Mouse (Mus musculus) brain, embryonic 14.5 days (tissue): ENCODE measurements around the gene Ppp1r37.
A peak's percentile ranks its signal among the peaks of the same experiment; 100 is the strongest.

Source experiments
- CTCF ChIP-seq: fragments of 200-500 bp; IDR thresholded peaks from 2 replicates; pipeline ENCODE4 v1.5.1; 2012; ENCODE audit warnings: inconsistent platforms, mild to moderate bottlenecking, moderate library complexity, borderline replicate concordance; ENCODE audit not compliant: insufficient read depth, insufficient read length; ENCODE audit errors: extremely low read depth
- POLR2A ChIP-seq: fragments of 200-500 bp; IDR thresholded peaks from 2 replicates; pipeline ENCODE4 v1.6.1; 2012; ENCODE audit warnings: mild to moderate bottlenecking, inconsistent platforms, borderline replicate concordance; ENCODE audit not compliant: poor library complexity, insufficient read depth, insufficient read length, severe bottlenecking; ENCODE audit errors: extremely low read depth

DNA sequence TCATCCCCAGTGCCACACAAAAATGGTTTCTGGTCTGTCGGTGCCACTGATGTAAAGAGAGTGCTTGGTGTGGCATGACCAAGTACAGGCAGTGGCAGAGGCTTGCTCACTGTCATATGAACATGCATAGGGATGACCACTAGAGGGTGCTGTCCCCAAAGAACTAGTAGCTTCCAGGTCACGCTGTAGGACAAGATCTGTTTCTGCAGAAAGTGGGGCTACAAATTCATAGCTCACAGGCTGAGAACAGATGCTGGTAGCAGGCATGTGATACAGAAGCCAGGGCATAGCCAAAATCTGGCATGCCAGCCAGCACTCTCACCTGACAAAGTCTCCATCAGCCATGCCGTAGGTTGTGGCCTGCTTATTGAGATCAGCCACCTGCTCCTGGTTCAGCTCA, 27.0 kb upstream of the Ppp1r37 start:
- TF ChIP-seq CTCF (peak; percentile 80; the same call in 1 of the 2 replicates), POLR2A (no peak)
